ENCODE assay signal across 20 mouse cellular contexts in the genomic region with DNA sequence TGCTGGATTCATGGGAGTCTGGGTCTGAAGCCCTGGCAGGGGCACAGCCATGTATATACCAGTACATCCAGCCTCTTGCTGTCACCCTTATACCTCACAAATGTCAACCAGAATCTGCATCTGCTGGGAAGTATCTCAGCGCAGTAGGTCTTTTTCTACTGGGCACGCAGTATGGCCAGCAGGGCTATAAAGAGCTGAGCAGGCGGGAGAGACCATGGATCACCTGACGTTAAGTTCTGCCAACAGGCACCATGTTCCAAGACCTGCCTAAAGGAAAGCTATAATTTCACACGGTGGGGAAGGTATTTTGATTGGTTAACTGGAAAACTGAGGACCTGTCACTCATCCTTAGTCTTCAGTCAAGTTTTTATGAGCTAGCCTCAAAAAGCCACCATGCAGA. TPM values are rescaled to one million over a fixed set of nuclear protein-coding genes. Genes with fewer than 3 reads are reported as not detected.
"Had no signal": no experiment of that assay in that cellular context is flagged by ENCODE, and none has a peak within 500 bp of the region (broad histone marks: within the 10 kb centered on the region; RNA-seq: fewer than 3 reads in every experiment).

No protein-coding gene starts in this region.

- H3K9me3 ChIP-seq: limb, embryonic 12.5 days; limb, embryonic 15.5 days; midbrain, embryonic 12.5 days; midbrain, embryonic 15.5 days had no signal

- DNase-seq: kidney, adult 9 months; kidney, postnatal 14 days; kidney, postnatal 4 days; left cerebral cortex, postnatal 4 days; liver, postnatal 0 days; lung, embryonic 14.5 days; right cerebral cortex, adult 18-20 months; right cerebral cortex, postnatal 14 days; right cerebral cortex, postnatal 4 days; thymus, postnatal 25 days had no signal

- H3K27ac ChIP-seq: limb, embryonic 12.5 days; limb, embryonic 15.5 days; liver, embryonic 14.5 days; macrophage; midbrain, embryonic 12.5 days; midbrain, embryonic 15.5 days; stomach, postnatal 0 days had no signal

- H3K27me3 ChIP-seq: limb, embryonic 15.5 days; midbrain, embryonic 12.5 days; midbrain, embryonic 15.5 days had no signal

- H3K9ac ChIP-seq: limb, embryonic 12.5 days; limb, embryonic 15.5 days; liver, embryonic 14.5 days; liver, postnatal 0 days; lung, embryonic 14.5 days; midbrain, embryonic 12.5 days; midbrain, embryonic 15.5 days had no signal

- H3K4me3 ChIP-seq: limb, embryonic 12.5 days; limb, embryonic 15.5 days; midbrain, embryonic 12.5 days; midbrain, embryonic 15.5 days had no signal

RNA-seq across cellular contexts. Expression of a gene that starts 11.3 kb away (rescaled TPM):
- total RNA-seq: layer of hippocampus, postnatal 14 days; megakaryocyte, adult 5-6 weeks had no signal
- polyA plus RNA-seq: limb, embryonic 12.5 days; macrophage; midbrain, embryonic 12.5 days; stomach, embryonic 14.5 days; stomach, postnatal 0 days had no signal
